Mouse (Mus musculus) myocyte (in vitro differentiated cells): ENCODE results near the gene Lsmem1. TPM values are rescaled to one million over a fixed set of nuclear protein-coding genes. Genes with fewer than 3 reads are reported as not detected.

Experiments
- H3K27me3 ChIP-seq: one replicate; pipeline ENCODE4 v1.6.1; 2011; ENCODE audit not compliant: control insufficient read depth, insufficient read depth, insufficient read length
- H3K36me3 ChIP-seq: one replicate; pipeline ENCODE4 v1.6.1; 2011; ENCODE audit not compliant: control insufficient read depth, insufficient read depth
- H3K4me2 ChIP-seq: one replicate; pipeline ENCODE4 v1.6.1; 2011; ENCODE audit warnings: low read depth, control low read depth
- H3K4me3 ChIP-seq: one replicate; pipeline ENCODE4 v1.5.1; 2011; ENCODE audit warnings: mild to moderate bottlenecking, control low read depth, moderate library complexity
- H3K79me2 ChIP-seq: one replicate; pipeline ENCODE4 v1.6.1; 2011; ENCODE audit not compliant: control insufficient read depth, insufficient read depth
- H3ac ChIP-seq: one replicate; pipeline ENCODE4 v1.6.1; 2011; ENCODE audit not compliant: control insufficient read depth, insufficient read length
- CEBPB ChIP-seq: IDR thresholded peaks from 2 replicates; pipeline ENCODE4 v1.6.1; 2011; ENCODE audit warnings: mild to moderate bottlenecking, moderate library complexity; ENCODE audit not compliant: poor library complexity, insufficient read depth, severe bottlenecking
- E2F4 ChIP-seq: IDR thresholded peaks from one replicate; pipeline ENCODE4 v1.6.1; 2011; ENCODE audit warnings: mild to moderate bottlenecking, control low read depth, moderate library complexity; ENCODE audit not compliant: insufficient read depth
- MAX ChIP-seq: IDR thresholded peaks from one replicate; pipeline ENCODE4 v1.6.1; 2011; ENCODE audit warnings: low read depth, mild to moderate bottlenecking, control low read depth
- MYOD1 ChIP-seq, 3 experiments: IDR thresholded peaks; one replicate each; pipeline ENCODE4 v1.6.1; 2011; ENCODE audit warnings: control low read depth in 2 of 3, low read depth in 2 of 3, mild to moderate bottlenecking in 2 of 3, moderate library complexity in 1 of 3; ENCODE audit not compliant: insufficient read length in 2 of 3, control insufficient read depth in 1 of 3
- MYOG ChIP-seq, 3 experiments: IDR thresholded peaks; one replicate each; pipeline ENCODE4 v1.6.1; 2011; ENCODE audit warnings: control low read depth in 2 of 3, low read depth in 2 of 3, mild to moderate bottlenecking in 2 of 3; ENCODE audit not compliant: insufficient read length in 2 of 3, control insufficient read depth in 1 of 3, insufficient read depth in 1 of 3
- POLR2A ChIP-seq: IDR thresholded peaks from one replicate; pipeline ENCODE4 v1.6.1; 2011; ENCODE audit warnings: low read depth, mild to moderate bottlenecking, control low read depth, moderate library complexity; ENCODE audit not compliant: insufficient read length
- POLR2AphosphoS2 ChIP-seq: IDR thresholded peaks from one replicate; pipeline ENCODE4 v1.6.1; 2011; ENCODE audit warnings: low read depth, control low read depth; ENCODE audit not compliant: insufficient read length
- REST ChIP-seq: IDR thresholded peaks from one replicate; pipeline ENCODE4 v1.6.1; 2011; ENCODE audit warnings: mild to moderate bottlenecking, control low read depth, moderate library complexity; ENCODE audit not compliant: insufficient read depth, insufficient read length
- SRF ChIP-seq: IDR thresholded peaks from one replicate; pipeline ENCODE4 v1.6.1; 2011; ENCODE audit warnings: low read depth; ENCODE audit not compliant: control insufficient read depth, insufficient read length
- TCF12 ChIP-seq: IDR thresholded peaks from one replicate; pipeline ENCODE4 v1.6.1; 2011; ENCODE audit warnings: mild to moderate bottlenecking, control low read depth; ENCODE audit not compliant: poor library complexity, insufficient read depth, severe bottlenecking
- TCF3 ChIP-seq: IDR thresholded peaks from one replicate; pipeline ENCODE4 v1.6.1; 2011; ENCODE audit warnings: low read depth, control low read depth; ENCODE audit not compliant: insufficient read length
- USF1 ChIP-seq: IDR thresholded peaks from one replicate; pipeline ENCODE4 v1.6.1; 2011; ENCODE audit warnings: low read depth, mild to moderate bottlenecking, control low read depth, moderate library complexity
- polyA plus RNA-seq: library from polyadenylated mRNA; unstranded; fragments of >200 nt; fragmentation: generic; extraction: Trizol; gene quantifications from one replicate; pipeline ENCODE4 v1.2.1, GENCODE M21; 2012; ENCODE audit warnings: missing spikeins

Gene Lsmem1
- 0.22 TPM for polyA plus RNA-seq

- H3K27me3 ChIP-seq, result no peaks in the 10 kb centered on the region
- H3K4me2 ChIP-seq, result peak within 1 kb of the TSS; percentile 44
- H3K4me3 ChIP-seq, result no peak within 1 kb of the TSS
- no peak within 1 kb of the TSS for H3ac ChIP-seq
- H3K36me3 ChIP-seq, result peaks cover 40% of the 10 kb centered on the region
- TF ChIP-seq MYOD1 (IDR thresholded peaks at IDR 0.05; ENCODE audit: control insufficient read depth in 1 of 3, insufficient read length in 2 of 3, low read depth in 2 of 3) (no peak), POLR2AphosphoS2 (no peak), USF1 (no peak), TCF12 (no peak), POLR2A (no peak), TCF3 (no peak), MYOG (IDR thresholded peaks at IDR 0.05; ENCODE audit: control insufficient read depth in 1 of 3, insufficient read depth in 1 of 3, insufficient read length in 2 of 3, low read depth in 2 of 3) (no peak), E2F4 (no peak), SRF (no peak)
- H3K79me2 ChIP-seq, result no peaks in the 10 kb centered on the region
These were observed at the start of gene Lsmem1 for GRCm38 (mm10) chr12:40199302-40199701. TSS of gene Lsmem1 (minus strand) at chr12:40199490.

- Histone ChIP-seq H3K36me3 (no peaks in the 10 kb centered on the region), H3K27me3 (no peaks in the 10 kb centered on the region), H3K4me2 (peak within 1 kb of the TSS; percentile 10), H3ac (no peak within 1 kb of the TSS), H3K4me3 (no peak within 1 kb of the TSS), H3K79me2 (no peaks in the 10 kb centered on the region)
- TF ChIP-seq E2F4 (no peak), SRF (no peak), MAX (no peak), USF1 (no peak), POLR2A (no peak)
These were observed 49.3 kb upstream of the Lsmem1 start, which contains the start of gene Ifrd1 for GRCm38 (mm10) chr12:40248454-40249180. TSS of gene Ifrd1 (minus strand) at chr12:40248504.

GRCm38 (mm10) chr12:40247976-40248375 is 48.7 kb upstream of the Lsmem1 start:
- H3K79me2 ChIP-seq, result no peaks in the 10 kb centered on the region

GRCm38 (mm10) chr12:40247384-40247783 is 48.1 kb upstream of the Lsmem1 start:
- Histone ChIP-seq H3K27me3 (no peaks in the 10 kb centered on the region), H3ac (no peak overlapping the region), H3K36me3 (no peaks in the 10 kb centered on the region), H3K79me2 (no peaks in the 10 kb centered on the region), H3K4me3 (no peak overlapping the region), H3K4me2 (no peak overlapping the region)
- TF ChIP-seq CEBPB (no peak), E2F4 (no peak), POLR2A (no peak), MYOD1 (IDR thresholded peaks at IDR 0.05; ENCODE audit: control insufficient read depth in 1 of 3, insufficient read length in 2 of 3, low read depth in 2 of 3) (no peak), USF1 (no peak), POLR2AphosphoS2 (no peak), TCF12 (no peak), MAX (no peak)

More at GRCm38 (mm10) chr12:40247976-40248375, 48.7 kb upstream of the Lsmem1 start:
- TF ChIP-seq REST, result no peak
- TF ChIP-seq MYOG (IDR thresholded peaks at IDR 0.05; ENCODE audit: control insufficient read depth in 1 of 3, insufficient read depth in 1 of 3, insufficient read length in 2 of 3, low read depth in 2 of 3), result no peak
- no peak for TF ChIP-seq CEBPB
- no peak for TF ChIP-seq MAX
- TF ChIP-seq MYOD1 (IDR thresholded peaks at IDR 0.05; ENCODE audit: control insufficient read depth in 1 of 3, insufficient read length in 2 of 3, low read depth in 2 of 3), result no peak
- no peak for TF ChIP-seq TCF12
- no peak for TF ChIP-seq POLR2A
- no peak for TF ChIP-seq SRF
- no peak for TF ChIP-seq USF1
- no peak for TF ChIP-seq E2F4
- TF ChIP-seq POLR2AphosphoS2, result no peak
- no peak for TF ChIP-seq TCF3
- no peak overlapping the region for H3ac ChIP-seq
- no peak overlapping the region for H3K4me3 ChIP-seq
- peak overlapping the region; percentile 10 for H3K4me2 ChIP-seq
- no peaks in the 10 kb centered on the region for H3K27me3 ChIP-seq
- no peaks in the 10 kb centered on the region for H3K36me3 ChIP-seq

GRCm38 (mm10) chr12:40245434-40245970 is 46.2 kb upstream of the Lsmem1 start:
- Histone ChIP-seq H3K27me3 (no peaks in the 10 kb centered on the region), H3K36me3 (no peaks in the 10 kb centered on the region)
- TF ChIP-seq USF1, result no peak
- no peak for TF ChIP-seq MAX
- TF ChIP-seq TCF3, result no peak
- no peak for TF ChIP-seq CEBPB
- no peak for TF ChIP-seq POLR2AphosphoS2
- TF ChIP-seq E2F4, result no peak

More at GRCm38 (mm10) chr12:40245434-40245970, 46.2 kb upstream of the Lsmem1 start:
- no peak overlapping the region for H3K4me3 ChIP-seq
- no peaks in the 10 kb centered on the region for H3K79me2 ChIP-seq
- no peak overlapping the region for H3K4me2 ChIP-seq
- no peak overlapping the region for H3ac ChIP-seq
